Mouse (Mus musculus): ENCODE data around the gene Calhm5.
A peak's percentile ranks its signal among the peaks of the same experiment; 100 is the strongest.

Gene Calhm5

GRCm38 (mm10) chr10:34096418-34096883 lies at the start of gene Calhm5:
Gene Calhm5 (minus strand): TSS chr10:34096519.
- peak; percentile 93 for DNase-seq (ENCODE audit: low read depth)

GRCm38 (mm10) chr10:34141693-34142092 lies 45.4 kb upstream of the Calhm5 start:
- DNase-seq (ENCODE audit: low read depth) = no peak

- peak; percentile 24 for DNase-seq (ENCODE audit: low read depth)
Measured at GRCm38 (mm10) chr10:34139768-34140167, 43.4 kb upstream of the Calhm5 start.

GRCm38 (mm10) chr10:34138027-34138426 lies 41.7 kb upstream of the Calhm5 start:
- DNase-seq (ENCODE audit: low read depth) = no peak

GRCm38 (mm10) chr10:34136432-34136831 lies 40.1 kb upstream of the Calhm5 start:
- DNase-seq (ENCODE audit: low read depth) = no peak

- DNase-seq (ENCODE audit: low read depth) = peak; percentile 81
Measured at GRCm38 (mm10) chr10:34131356-34131755, 35.0 kb upstream of the Calhm5 start.

GRCm38 (mm10) chr10:34128391-34128790 lies 32.1 kb upstream of the Calhm5 start:
- DNase-seq (ENCODE audit: low read depth) = peak; percentile 87

- no peak for DNase-seq (ENCODE audit: low read depth)
Measured at GRCm38 (mm10) chr10:34127392-34128378, 31.4 kb upstream of the Calhm5 start, which contains the start of gene Calhm6. Gene Calhm6 (minus strand): TSS chr10:34127984.

- no peak for DNase-seq (ENCODE audit: low read depth)
Measured at GRCm38 (mm10) chr10:34118421-34118820, 22.1 kb upstream of the Calhm5 start.

GRCm38 (mm10) chr10:34117770-34118169 lies 21.5 kb upstream of the Calhm5 start:
- DNase-seq (ENCODE audit: low read depth) = no peak

- no peak for DNase-seq (ENCODE audit: low read depth)
Measured at GRCm38 (mm10) chr10:34117131-34117530, 20.8 kb upstream of the Calhm5 start.

GRCm38 (mm10) chr10:34111964-34112738 lies 15.8 kb upstream of the Calhm5 start:
- DNase-seq (ENCODE audit: low read depth) = no peak

- DNase-seq (ENCODE audit: low read depth) = no peak
Measured at GRCm38 (mm10) chr10:34110863-34111465, 14.6 kb upstream of the Calhm5 start.

- DNase-seq (ENCODE audit: low read depth) = no peak
Measured at GRCm38 (mm10) chr10:34095964-34096363, 355 bp downstream of the Calhm5 start.

- no peak for DNase-seq (ENCODE audit: low read depth)
Measured at GRCm38 (mm10) chr10:34095147-34095546, 1.2 kb downstream of the Calhm5 start.

- no peak for DNase-seq (ENCODE audit: low read depth)
Measured at GRCm38 (mm10) chr10:34091888-34092287, 4.4 kb downstream of the Calhm5 start.

GRCm38 (mm10) chr10:34090481-34090880 lies 5.8 kb downstream of the Calhm5 start:
- no peak for DNase-seq (ENCODE audit: low read depth)

GRCm38 (mm10) chr10:34089517-34089916 lies 6.8 kb downstream of the Calhm5 start:
- no peak for DNase-seq (ENCODE audit: low read depth)

- no peak for DNase-seq (ENCODE audit: low read depth)
Measured at GRCm38 (mm10) chr10:34088515-34088914, 7.8 kb downstream of the Calhm5 start.

GRCm38 (mm10) chr10:34086514-34086913 lies 9.8 kb downstream of the Calhm5 start:
- no peak for DNase-seq (ENCODE audit: low read depth)

- no peak for DNase-seq (ENCODE audit: low read depth)
Measured at GRCm38 (mm10) chr10:34074522-34075200, 21.7 kb downstream of the Calhm5 start.

GRCm38 (mm10) chr10:34071650-34072049 lies 24.7 kb downstream of the Calhm5 start:
- DNase-seq (ENCODE audit: low read depth) = no peak
